Mouse (Mus musculus): Measurements from ENCODE around the gene Asb2.

The Asb2 gene

DNA sequence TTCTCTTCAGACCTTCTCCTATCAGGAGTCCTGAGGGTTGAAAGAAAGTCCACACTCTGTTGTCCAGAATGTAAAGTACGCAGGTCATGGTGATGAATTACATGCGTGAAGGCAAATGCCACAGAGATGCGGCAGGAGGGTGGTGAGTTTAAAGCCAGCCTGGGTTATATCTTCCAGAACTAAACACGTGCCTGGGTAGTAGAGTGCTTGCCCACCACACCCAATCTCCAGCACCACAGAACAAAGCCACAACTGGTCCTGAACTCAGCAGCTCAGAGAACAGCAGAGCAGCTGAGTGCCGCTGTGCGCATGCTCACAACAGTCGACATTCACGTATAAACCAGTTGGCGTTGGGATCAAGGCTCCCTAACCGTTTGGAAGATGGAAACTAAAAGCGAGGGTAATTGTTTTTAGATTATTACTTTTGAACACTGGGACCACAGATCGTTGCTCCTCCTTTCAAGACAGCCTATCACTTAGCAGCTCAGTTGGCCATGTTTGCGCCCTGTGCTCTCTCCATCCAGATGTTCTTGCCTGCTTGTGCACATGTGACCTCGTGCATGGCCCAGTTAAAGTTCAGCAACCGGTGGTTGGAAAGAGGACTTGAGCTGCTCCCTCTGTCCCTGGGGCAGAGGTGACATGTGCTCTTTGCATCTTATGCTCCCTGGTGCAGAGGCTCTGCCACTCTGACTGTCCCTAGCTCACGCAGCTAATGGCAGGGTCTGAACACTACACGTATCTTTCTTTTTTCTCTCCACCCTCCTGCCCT, 5.9 kb upstream of the Asb2 start:
- DNase-seq (ENCODE audit: low spot score in 2 of 2), result no peak

DNA sequence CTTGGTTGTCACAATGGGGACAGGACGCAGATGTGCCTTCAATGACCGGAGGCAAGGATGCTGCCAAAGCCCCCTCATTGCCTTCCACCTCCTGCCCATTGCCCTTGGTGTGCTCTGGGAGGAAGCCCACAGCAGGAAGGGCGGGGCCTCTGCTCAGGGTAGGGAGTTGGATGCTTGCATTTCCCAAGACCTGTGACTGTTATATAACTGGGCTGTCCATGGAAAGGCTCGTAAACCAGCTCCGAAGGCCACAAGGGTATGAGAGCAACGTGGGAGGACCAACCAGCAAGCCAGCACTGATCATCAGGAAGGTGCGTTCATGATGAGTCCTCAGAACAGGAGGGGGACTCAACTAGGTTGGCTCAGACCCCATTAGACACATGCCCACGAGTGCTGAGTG, 5.0 kb upstream of the Asb2 start:
- no peak for DNase-seq (ENCODE audit: low spot score in 2 of 2)

DNA sequence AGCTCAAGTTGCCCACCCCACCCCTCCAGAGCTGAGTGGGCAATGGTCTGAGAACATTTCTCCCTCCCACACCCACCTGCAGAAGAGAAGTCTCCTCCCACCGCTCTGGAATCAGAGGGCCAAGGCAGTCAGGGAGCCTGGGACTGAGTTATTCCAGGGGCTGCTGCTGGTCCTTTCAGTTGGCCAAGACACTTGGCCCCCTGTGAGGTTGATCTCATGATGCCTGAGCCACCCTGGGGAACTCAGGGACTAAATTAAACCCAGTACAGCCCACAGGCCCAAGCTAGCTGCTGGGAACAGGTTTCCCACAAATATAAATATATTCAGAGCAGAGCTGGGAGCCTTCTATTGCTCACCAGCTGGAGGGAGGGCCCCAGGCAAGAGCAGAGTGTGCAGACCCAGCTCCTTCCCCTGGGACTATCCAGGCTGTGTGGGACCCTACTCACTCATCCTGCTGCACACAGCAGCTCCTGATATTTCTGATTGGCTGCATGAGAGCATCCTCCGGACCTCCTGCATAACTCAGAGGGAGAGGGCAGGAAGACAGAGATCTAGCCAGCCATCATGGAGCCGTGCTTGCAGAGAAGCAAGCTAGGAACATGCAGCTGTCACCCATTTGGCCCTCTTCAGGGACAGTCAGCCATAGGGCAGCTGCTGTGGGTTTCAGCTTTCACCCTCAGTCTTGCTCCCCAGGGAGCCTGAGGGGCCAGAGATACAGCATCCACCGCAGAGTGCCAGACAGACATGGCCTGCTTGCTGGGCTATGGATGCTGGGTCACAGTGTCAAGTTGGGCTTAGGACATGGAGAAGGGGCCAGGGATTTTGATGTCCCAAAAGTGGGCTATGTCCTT, 3.4 kb upstream of the Asb2 start:
- no peak for DNase-seq (ENCODE audit: low spot score in 2 of 2)

DNA sequence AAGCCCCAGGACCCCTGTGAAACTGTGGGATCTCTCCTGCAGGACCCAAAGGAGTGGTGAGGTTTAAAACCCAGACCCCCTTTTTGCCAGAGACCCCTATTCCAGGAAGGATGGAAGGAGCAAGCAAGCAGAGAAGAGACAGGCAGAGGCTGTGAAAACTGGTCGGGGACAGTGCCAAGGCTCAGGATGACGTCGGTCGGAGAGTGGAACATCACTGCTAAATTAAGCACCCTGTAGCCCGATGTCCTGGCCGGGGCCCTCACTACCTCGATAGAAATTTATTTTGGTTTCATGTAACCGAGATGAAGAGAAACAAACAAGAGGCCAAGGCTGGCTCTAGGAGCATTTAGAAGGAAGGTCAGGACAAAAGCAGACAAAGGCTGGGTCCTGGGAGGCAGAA, 2.4 kb upstream of the Asb2 start:
- DNase-seq (ENCODE audit: low spot score in 2 of 2), result no peak

DNA sequence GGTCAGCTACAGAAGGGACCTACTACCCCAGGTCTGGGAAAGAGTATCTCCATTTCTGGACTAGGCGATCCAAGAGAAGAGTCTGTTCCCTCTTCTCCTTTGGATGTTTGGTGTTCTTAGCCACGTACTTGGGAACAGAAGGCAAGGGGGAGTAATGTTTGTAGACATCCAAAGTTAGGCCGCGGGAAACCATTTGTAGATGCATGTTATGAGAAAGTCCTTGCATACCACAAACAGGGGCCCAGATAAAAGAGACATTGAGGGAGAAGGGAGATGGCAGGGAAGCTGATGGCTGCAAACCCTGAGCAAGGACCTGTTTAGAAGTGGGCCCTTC, 581 bp upstream of the Asb2 start:
- DNase-seq (ENCODE audit: low spot score in 2 of 2), result no peak

DNA sequence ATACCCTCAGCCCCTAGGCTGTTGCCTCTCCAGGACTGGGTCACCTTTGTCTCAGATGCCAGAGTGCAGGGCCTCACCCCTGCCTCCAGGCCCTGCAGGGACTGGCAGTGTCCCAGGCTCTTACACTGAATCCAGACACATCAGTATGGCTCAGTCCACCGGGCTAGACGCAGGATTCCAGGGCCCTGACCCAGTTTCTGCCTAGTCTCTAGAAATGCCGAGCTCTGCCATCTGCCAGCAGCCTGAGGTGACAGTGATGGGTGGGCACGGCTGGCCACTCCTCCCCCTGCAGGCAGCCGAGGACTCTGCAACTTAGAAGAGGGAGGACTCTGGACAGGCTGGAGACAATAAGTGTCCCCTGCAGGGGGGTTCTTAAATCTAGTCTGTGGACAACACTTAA, 2.3 kb downstream of the Asb2 start:
- DNase-seq (ENCODE audit: low spot score in 2 of 2), result no peak

DNA sequence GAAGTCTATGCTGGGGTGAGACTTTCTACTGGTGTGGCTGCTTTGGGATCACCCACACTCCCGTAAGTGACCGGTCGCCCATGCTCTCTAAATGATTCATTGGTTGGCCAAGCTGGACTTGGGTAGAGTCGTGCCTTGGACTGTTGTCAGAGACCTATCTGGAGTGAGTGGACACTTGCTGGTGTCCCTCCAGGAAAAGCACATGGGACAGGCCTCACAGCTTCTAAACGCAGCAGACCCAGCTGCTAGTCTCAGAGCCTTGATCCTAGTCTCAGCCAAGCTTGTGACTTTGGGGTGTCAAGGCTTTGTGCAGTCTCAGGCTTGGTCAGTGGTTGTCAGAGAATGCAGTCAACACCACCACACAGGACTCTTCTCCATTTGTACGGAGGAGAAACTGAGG, 3.1 kb downstream of the Asb2 start:
- DNase-seq (ENCODE audit: low spot score in 2 of 2), result no peak

DNA sequence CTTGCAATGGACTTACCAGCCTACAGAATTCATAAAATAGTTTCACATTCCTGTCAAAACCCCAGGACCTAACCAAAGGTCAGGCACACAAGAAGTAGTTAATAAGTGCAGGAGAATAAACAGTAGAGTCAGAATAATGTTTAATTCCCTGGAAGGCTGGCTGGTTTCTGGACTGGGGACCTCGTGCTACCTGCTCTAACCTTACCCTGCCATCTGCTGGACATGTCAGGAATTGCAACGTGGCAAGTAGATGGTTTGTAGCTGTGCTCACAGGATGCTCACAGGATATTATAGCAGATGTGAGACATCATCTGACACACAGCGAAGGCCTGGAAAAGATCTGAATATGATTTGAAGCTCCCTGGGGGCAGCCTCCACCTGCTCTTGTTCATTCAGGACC, 7.3 kb downstream of the Asb2 start:
- DNase-seq (ENCODE audit: low spot score in 2 of 2), result peak; percentile 73 to 74

DNA sequence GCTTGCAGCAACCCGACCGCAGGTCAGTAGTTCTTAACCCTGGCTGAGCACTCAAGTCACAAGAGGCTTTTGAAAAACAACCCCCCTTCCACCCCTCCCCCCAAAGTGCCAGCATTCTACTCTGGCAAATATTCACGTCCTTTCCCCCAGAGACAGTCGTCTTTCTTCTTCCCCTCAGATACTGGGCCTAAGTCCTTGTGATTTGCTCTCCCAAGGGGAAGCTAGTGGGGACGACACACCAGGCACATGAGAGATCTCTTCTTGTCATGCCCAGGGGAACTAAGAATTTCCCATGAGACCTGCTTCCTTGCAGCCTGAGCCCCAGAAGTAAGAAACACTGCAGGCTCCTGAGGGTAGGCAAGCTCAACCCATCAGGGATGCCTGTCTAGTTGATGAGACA, 8.4 kb downstream of the Asb2 start:
- DNase-seq (ENCODE audit: low spot score in 2 of 2), result no peak

DNA sequence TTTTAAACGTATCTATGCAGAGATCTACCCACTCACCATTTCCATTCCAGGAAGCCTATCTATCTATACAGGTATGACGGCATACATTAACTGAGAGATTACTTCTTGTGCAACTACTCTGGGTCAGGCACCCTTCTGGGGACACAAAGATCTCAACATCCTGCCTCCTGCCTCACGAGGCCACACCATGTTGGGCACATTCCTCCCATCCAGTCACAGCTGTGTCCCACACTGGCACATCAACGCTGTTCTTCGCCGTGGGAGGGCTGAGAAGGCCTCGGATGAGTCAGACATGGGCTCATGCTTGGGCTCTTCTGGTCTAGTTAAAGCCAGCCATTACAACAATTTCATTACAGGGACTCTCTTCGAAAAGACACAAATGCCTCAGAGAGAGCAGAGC, 8.9 kb downstream of the Asb2 start:
- no peak for DNase-seq (ENCODE audit: low spot score in 2 of 2)

DNA sequence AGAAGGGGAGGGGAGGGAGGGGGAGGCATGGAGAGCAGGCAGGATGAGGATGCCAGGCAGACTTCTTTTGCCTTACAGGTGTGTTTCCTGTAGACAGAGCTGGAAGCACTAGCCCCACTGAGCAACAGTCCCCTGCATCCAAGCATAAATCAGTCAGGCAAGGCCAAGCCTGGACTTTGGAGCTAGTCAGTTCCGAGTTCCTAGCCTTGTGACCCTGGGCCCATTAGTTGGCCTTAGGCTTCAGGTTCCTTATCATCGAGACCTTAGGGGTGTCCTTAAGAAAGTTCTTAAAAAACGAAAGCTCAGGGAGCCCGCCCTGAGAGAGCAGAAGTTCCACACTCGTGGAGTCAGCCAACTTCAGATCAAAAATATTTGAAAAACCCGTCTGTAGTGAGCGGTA, 10.9 kb downstream of the Asb2 start:
- no peak for DNase-seq (ENCODE audit: low spot score in 2 of 2)

DNA sequence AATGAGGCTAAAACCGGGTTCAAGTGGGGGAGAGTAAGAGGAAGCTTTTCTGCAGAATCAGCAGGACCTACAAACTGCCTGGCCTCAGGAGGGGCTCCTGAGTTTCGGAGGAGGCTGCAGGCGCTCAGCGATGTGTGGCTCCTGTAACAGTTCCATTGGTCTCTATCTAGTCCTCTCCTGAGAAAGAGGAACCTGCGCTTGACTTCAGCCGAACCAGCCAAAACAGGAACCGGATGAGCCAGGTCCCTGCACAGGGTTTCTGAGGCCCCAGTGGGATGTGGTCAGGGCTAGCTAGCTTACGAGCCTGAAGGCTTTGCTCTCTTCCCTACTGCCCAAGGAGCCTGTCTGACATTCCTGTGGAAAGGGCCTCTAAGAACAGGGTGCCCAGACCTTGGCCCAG, 12.3 kb downstream of the Asb2 start:
- DNase-seq (ENCODE audit: low spot score in 2 of 2), result no peak

DNA sequence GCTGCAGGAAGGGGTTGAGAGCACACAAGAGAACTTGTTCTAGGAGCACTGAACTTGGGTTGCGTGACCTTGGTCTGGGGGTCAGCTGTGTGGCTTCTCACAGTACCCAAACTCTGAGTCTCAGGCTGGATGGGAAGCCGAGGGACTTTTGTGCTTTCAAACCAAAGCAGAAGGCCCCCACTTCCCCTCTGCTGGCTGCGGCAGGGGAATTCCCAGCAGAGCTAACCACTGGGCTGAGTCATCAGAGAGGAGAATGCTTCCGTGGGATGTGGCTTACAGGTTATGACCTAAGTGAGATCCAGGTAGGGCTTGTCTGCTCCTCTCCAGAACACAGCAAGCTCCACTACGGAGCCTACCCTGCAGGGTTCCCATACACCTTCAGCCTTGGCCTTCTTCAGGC, 14.6 kb downstream of the Asb2 start:
- DNase-seq (ENCODE audit: low spot score in 2 of 2), result no peak

DNA sequence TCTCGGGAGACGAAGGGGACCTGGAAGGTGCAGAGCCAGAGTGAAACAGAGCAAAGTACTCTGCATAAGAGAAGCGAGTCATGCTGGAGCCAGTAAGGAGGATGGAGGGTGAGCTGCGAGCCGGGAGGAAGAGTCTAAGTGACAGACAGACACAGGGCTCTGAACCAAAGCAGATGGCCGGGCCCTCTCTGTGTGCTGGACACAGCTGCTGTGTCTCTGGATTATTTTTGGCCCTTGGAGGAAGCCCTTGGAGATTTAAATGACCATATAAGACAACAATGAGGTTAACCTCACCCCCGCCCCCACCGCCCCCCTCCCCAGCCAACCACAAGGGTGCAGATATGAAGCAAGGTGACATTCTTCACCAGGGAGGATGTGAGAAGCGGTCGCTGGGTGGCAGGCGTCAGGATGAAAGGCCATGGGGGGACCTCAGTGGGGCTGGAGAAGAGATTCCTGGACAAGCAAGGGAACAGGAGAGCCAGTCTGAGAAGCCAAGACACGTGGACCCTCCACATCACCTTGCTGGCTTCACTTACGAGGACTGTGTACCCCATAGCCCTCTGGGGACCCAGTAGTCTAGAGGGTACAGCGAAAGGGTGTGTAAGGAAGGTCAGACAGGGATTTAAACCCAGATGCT, 17.5 kb downstream of the Asb2 start:
- DNase-seq (ENCODE audit: low spot score in 2 of 2), result no peak

DNA sequence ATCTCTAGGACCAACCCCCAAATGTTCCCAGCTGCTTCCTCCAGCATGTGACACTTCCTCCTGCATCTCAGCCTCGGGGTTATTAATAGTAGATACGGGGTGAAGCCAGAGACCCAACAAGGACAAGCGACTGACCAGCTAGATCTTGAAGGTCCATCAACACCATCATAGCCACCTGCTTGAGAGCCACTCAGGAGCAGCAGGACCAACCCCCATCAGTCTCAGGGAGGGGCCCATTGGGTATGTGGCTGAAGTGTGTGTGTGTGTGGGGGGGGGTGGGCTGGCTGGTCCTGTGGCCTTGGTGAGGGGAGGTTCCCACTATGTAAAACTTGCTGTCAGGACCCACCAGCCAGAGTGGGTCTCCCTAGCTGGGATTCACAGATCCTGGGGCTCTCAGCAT, 19.0 kb downstream of the Asb2 start:
- DNase-seq (ENCODE audit: low spot score in 2 of 2), result no peak

DNA sequence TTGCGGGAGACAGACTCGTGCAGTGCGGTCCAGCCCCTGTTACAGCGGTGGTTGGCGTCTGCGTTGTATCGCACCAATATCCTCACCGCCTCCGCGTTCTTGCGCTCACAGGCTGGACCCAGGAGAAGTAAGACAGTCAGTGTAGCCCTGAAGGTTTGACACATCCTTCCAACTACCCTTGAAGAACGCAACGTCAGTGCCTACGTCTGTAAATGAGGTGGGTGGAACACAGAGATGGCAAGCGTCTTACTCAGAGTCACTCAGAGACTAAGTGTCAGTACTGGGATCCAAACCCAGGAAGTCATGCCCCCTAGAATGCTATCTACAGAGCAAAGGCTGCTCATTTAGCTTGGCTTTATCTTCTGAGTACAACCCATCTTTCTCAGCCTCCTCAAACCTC, 22.4 kb downstream of the Asb2 start:
- DNase-seq (ENCODE audit: low spot score in 2 of 2), result no peak

DNA sequence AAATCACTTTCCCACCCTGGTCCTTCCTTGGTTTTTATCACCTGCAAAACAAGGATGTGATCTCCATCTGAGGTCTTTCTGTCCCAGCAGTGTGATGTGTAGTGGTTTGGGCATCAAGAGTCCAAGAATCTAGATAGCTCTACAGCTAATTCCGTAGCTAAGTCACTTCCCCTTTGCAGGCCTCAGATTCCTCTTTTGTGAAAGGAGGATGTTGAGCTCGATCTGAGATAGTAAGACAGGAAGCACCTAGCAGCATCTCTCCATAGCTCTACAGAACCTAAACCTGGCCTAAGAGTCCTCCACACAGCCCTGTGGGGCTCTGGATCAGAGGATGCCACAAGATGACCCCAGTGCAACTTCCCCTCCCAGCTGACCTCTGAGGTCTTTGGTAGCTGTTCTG, 22.9 kb downstream of the Asb2 start:
- no peak for DNase-seq (ENCODE audit: low spot score in 2 of 2)

DNA sequence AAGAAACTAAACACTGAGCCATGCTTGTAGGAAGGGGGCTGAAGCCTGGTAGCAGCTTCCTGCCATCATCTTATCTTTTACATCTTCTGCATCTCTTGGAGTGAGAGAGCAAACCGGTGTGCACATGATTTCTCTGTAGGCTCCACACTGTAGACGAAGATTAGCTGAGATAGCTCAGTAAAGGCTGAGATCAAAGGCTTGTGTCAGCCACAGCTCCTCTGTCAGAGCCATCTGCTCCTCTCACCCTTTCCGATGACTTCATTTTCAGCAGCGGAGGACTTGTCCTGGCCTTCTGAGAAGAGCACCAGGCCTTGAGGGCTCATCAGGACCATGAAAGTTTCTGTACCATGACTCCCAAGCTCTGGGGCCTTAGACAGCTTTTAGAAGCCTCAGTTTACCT, 24.3 kb downstream of the Asb2 start:
- DNase-seq (ENCODE audit: low spot score in 2 of 2), result no peak

DNA sequence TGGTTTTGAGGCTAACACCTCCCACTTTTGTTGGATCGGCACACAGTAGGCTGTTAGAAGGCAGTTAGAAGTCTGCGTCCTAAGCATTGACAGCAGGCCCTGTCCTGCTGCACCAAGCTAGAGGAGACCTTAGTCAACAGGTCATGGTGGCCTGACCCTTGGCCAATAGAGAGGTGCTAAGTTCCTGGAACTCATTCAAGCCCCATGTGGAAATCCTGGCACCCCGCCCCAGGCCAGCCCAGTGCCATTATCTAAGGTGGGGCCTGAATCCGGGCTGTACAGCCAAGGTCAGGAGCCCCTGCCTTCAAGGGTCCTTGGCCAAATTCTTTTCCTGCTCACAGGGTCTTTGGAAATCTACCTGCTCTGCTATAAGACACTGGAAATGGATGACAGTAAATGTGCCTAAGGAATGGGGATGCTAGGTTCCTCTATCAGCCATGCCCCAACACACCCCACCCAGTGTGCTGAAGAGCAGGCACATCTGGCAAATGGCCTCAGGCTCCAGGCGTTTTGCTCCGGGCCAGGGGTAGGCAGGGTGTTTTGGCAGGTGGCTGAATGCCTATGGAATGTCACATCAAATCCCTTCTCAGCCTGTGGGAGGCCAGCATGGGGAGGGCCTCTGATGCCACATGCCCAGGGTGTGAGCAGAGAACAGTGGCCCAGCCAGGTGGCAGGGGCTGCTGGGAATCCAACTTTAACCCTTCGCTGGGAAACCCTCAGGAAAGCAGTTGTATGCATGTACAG, 27.2 kb downstream of the Asb2 start:
- DNase-seq (ENCODE audit: low spot score in 2 of 2), result no peak

DNA sequence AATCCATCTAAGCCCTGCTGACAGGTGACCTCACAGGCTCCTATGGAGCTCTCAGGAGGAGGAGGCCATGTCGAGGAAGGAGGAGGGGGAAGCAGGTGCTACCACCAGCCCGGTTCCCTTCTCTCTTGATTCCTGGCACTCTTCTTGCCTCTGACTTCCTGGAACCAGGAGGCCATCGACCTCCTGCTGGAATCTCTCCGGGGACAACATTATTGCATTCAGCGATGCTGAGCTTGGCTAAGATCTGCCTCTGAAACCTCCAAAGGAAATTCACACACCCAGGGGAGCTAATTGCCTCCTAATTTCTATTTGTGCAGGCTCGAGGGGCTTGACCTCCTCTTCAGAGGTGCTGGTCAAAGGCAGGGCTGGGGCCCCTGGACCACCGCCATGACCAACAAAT, 28.7 kb downstream of the Asb2 start:
- DNase-seq (ENCODE audit: low spot score in 2 of 2), result no peak

DNA sequence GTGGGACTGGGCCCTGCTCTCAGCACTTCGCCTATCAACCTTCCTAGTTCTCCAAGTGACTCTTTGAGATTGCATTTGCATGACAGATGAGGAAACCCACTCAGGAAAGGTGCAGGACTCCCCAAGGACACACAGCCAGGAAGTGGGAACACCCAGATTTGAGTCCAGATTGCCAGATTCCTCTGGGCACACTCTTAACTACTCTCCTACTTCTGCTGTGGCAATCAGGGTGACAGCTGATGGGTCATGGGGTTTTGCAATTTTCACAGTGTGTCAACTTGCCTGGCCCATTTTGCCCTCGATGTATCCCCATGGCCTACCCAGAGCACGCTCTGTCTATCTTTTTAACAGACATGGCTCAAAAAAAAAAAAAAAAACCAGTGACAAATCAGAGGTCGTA, 29.2 kb downstream of the Asb2 start:
- no peak for DNase-seq (ENCODE audit: low spot score in 2 of 2)

DNA sequence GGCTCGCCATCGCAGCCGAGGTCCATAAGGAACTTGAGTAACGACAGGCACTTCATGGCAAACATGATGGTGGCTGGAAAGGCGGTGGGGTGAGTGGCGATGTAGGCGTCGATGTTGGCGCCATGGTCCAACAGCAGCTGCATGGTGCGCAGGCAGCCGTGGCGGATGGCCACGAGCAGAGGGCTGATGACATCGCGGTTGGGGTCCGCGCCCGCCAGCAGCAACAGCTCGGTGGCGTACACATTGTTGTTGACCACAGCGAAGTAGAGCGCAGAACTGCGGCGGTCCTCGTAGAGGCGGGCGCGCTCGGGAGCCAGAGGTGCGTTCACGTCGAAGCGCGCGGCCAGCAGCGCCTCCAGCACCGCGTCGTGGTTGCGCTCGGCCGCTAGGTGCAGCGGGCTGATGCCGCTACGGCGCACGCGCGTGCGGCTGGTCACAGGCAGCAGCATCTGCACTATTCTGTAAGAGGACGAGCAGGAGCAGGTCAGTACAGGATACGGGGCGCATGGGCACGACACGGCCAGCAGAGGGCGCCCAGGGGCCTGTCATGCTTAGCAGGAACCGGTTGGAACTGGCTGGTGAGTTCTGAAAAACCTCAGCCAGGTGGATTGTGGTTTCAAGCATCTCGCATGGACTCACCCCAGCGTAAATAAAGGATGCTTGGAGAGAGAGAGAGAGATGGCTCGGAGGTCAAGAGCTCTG, 30.5 kb downstream of the Asb2 start:
- peak; percentile 76 to 85 for DNase-seq (ENCODE audit: low spot score in 2 of 2)

Measured in urinary bladder, postnatal 36 days (tissue).